Mouse (Mus musculus) right cerebral cortex, postnatal 10 days (tissue): ENCODE measurements around the gene Qpct.
"Not testable (repeated sequence)": the region's sequence is repeated elsewhere in the genome, so short reads cannot be mapped to it uniquely, and the experiment has no call there.

Experiments used
- DNase-seq, 2 experiments: peaks; one replicate each; pipeline ENCODE4 v3.0.0; 2021; ENCODE audit warnings: low spot score in 2 of 2

The Qpct gene

DNA sequence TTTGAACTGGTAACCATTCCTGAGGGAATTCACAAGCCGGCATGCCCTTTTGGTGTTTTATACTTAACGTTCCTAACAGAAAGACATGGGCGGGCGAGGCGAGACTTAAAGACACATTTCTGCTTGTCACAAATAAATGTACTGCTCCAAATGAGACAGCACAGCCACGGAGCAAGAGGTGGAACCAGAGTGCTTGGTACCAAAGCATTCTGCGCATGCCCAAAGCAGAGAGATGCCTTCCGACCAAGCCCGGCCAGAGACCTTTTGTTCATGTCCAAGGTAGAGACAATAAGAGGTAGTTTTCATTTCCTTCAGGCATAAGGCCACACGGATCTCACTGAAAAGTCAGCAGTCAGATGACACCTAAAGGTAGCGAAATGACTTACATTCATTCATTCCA lies 20.2 kb downstream of the Qpct start:
- DNase-seq: no peak

DNA sequence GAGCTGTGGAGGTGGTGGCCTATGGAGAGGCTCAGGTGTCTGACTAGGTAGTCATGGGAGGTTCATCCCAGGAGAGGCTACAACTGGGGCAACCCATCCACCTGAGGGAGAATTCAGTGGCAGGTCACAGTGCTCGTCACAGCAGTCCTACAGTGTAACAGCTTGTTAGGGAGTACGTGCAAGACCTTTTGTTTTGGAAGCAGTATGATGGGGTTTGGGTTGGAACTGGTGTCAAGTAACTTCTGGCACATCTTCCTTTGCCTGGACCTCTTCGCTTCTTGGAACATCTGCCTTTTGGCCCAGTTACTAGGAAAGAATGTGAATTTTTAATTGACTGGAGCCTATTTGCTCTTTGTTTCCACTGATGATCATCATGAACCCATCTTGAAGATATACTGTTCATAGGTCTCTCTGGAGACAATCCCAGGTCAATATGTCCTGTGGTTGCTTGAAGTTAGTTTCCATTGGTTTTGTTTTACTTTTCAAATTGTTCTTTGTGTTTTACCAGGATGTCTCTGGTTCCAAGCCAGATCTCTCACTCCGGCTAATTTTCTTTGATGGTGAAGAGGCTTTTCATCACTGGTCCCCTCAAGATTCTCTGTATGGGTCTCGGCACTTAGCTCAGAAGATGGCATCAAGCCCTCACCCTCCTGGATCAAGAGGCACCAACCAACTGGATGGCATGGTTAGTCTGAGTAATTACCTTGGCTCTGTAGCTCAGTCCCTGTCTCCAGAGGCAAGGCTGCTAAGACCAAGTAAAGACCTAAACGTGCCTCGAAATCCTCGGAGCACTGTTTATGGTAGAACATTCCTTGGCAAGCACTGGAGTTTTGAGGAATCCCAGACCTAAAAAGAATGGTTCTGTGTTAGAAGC lies 25.5 kb downstream of the Qpct start:
- DNase-seq: no peak

DNA sequence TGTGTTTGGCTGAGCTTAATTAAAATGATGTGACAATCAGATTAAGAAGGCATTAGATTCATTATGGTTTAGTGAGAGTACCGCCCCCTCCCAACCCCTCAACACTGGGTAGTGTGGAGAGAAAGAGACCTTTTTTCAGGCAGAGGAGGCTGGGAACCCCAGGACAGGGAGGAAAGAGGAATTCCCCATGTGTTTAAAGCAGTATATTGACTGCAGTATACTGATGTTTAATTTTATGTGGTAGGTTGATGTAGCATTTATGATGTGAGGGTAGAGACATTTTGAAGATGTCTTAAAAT lies 26.1 kb downstream of the Qpct start:
- no peak for DNase-seq

DNA sequence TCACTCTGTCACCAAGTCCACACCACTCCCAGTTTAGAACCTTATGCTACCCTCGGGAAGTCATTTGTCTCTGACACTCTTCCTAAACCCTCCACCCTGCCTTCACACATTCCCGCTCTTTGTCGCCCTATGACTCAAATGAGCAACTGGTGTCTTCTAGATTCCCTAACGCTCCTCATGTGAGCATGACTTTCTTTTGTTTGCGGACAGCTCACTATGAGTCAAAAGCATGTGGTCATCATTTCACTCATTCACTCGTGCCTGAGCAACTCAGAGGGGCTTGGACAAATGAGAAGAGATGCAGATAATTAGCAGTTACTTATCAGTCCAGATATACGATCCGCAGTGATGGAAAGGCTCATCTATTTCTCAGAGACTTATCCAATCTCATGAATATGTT lies 26.5 kb downstream of the Qpct start:
- no peak for DNase-seq

DNA sequence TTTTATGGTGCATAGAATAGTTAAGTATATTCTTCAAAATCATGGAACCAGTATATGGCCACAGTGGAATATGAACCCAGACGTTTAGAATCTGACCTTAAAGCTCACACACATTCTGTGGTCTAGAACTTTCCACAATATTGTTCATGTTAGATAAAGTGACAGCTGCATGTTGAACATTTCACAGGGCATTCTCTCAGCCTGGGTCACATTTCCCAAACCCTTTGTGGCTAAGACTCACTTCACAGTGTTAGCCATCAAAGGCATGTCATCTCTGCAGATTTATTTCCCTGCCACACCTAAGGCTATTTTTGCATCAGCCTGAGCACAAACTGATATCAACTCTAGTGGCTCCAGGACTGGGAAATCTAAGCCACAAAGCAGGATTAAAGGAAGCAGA lies 40.0 kb downstream of the Qpct start:
- no peak for DNase-seq

DNA sequence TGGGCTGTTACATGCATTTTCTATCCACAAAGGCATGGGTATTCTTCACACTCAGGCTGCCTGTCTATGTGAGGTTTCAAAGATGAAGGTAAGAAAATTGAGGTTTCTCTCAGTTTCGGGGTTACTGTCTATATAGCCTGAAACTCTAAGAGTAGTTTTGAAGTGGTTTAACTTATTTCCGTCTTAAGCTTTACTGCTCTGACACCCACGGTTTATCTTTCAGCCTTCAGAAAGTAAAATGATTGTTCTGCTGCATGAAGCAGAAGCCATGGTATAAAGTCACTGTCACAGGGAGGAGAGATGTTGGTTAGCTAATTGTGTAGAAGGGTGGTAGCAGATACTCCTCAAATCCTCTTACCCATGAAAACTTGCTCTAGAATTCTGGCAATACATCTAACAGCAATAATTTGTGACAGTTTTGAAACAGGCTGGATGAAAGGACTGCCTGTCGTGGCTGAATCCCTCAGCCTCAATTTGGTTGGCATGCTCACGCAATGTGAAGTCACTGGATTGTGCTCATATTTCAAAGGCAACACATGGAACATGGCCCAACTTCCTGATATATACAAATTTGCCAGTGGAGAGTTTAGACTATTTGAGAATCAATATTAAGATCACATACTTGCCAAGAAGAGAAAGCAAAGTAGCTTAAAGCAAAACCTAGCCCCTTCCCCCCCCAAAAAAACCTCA lies 41.7 kb downstream of the Qpct start:
- DNase-seq: no peak

DNA sequence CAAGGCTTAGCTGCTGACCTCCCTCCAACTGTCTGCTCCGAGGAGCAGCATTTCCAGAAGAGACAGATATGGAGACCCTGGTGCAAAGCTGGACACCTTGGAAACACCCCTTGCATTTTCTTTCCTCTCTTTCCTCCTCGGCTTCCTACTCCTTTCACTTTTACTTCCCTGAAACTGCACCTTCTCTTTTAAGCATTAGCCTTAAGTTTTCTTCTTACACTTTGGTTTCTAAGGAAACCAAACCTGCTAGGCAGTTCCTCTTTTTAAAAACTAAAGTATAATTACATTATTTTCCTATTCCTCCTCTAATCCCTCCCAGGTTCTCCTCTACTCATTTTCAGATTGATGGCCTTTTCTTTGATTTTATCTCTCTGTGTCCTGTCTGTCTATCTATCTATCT lies 43.9 kb downstream of the Qpct start:
- no peak for DNase-seq

DNA sequence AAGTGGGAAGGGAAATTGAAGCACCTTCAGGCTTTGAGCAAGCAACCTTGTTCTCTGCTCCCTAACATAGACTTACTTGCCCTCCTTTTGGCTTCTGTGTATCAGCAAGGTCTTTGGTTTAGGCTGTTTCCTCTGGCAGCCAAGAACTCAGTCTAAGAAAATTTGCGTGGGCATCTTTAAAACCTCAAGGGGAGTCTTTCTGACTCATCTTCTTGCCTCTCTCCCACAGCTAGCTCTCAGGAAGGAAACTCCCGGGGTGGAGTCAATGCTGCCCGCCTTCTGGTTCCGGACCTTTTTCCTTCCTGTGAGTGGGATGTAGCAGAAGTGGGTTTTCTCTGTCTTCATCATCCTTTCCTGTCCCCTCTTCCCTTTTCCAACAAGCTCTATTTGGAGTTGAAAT lies 48.2 kb downstream of the Qpct start:
- DNase-seq: no peak

DNA sequence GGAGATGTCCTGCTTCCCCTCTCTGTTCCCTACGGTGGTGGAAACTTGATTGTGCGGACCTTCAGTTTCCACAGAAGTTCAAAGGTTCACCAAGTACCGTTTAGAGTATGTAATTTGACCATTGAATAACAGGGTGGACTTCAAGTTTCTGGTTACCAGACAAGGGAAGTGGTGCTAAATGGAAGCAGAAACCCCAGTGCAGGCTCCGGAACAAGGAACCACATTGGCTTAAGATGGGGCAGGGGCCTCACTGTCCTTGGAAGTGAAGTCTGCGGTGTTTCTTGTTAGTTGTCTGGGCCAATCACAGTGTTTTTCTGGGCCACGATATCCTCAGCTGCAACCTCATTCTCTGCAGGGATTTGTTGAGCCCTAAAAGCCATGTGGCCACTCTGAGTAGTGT lies 56.5 kb downstream of the Qpct start:
- no peak for DNase-seq

DNA sequence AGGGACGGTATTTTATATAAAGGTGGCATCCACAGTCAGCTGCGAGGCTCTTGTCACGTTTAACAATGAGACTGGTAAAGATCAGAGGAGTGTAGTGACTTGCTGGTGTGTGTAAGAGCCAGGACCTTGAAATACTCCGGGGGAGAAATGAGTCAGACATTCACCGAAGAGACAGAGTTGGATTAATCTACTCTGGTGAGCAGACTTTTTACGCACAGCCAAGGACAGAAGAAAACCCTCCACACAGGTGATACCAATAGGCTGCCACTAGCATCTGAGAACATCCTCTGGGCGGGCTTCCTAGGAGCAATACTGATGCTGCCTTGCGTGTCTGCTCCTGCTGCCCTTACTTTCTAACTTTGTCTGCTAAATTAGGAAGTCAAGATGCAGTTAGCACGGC lies 57.9 kb downstream of the Qpct start:
- DNase-seq: no peak

DNA sequence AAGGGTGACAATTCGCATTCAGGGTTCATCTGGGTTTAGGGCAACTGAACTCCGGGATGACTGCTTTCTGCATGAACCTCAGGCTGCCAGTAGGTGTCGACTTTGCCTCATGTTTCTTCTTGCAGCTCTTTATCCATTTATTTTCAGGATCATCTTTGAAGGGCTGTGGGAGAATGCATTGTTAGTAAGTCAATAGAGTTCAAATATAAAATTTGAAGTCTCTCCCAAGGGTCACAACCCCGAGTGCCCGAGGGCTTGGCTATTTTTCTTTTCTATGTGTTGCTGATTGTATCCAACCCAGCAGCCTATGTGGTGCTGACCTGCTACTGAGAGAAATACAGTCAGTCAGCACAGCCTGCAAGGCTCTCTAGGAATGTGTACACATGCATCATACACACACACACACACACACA lies 59.2 kb downstream of the Qpct start:
- peak; percentile 46 to 64 for DNase-seq

DNA sequence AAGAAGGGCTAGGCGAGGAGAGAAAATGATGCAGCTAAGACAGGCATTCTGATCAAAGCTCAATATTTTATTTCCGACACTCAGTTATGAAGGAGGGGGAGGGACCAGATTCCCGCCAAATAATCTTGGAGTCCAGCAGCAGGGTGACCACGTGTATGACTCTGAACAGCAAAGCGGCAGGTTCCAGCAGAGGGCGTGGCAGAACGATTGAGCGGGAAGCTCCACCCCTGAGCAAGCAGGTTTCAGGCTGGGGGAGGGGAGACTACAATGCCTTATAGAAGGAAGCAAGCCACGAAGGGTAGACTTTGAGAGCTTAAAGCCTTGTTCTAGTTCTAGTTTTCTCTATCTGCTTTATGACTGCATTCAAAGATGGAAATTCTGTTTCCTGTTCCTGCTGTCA lies 63.5 kb downstream of the Qpct start:
- DNase-seq: not testable (repeated sequence)

DNA sequence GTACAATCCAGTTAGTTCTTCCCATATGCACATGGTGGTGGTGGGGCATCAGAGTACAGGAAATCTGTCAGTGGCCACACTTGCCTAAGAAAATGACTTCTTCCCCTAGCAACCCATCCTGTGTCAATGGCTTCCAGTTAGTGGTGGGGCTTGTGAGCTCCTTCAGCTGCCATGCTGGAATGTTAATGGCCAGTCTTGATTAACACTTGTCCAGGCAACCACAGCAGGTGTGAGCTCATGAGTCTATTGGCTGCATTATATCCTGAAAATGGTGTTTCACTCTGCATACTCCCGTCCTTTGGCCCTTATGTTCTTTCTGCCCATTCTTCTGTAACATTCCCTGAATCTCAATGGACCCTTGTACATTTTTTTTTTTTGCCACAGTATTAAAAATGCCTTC lies 67.4 kb downstream of the Qpct start:
- DNase-seq: no peak

DNA sequence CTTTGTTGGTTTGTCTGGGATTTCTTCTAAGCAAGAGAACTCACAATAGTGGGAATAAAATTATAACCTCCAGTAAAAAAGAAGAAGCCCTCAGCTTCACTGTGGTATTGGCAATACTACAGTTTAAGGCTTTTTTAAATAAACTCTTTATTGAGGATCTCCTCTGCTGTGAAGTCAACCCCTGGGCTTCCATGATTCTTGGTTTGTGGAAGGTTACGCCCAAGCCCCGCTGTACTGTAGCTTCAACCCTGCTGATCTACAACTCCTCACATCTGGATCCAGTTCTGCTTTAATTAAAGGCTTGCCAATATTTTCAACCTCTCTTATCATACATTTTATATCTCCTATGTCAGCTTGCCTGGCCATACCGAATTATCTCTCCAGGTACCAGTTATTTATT lies 68.6 kb downstream of the Qpct start:
- DNase-seq: no peak

DNA sequence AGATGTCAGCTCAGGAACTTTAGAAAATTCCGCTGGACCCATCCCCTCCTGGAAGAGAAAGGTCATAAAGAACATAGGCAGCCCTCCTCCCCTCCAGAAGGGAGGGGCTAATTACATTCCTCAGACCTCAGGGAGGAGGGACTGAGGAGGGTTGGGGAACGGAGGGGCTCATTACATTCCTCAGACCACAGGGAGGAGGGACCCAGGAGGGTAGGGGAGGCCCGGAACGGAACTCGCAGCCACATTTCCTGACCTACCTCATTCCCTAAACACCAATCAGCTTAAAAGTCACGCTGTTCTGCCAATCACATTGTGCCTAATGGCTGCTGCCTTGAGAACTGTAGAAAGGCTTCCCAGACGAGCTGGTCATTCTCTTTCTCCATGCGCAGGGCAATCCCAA lies 82.0 kb downstream of the Qpct start:
- DNase-seq: no peak

DNA sequence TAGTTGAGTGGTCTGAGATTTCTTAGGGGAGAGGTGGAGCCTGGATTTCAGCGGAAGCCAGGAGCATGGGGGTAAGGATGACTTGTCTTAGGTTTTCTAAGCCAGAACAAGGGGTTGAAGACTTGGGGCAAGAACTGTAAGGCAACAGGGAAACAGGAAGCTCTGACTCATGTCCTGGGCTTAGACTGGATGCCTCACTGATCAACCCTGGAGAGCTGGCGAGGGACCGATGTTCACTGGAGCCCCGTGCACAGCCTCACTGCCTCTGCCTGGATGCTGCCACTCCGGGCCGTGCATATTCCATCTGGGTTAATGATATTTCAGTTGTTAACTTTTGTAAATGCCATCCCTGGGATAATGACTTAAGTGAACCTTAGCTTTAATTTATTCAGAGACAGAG lies 84.1 kb downstream of the Qpct start:
- DNase-seq: no peak

DNA sequence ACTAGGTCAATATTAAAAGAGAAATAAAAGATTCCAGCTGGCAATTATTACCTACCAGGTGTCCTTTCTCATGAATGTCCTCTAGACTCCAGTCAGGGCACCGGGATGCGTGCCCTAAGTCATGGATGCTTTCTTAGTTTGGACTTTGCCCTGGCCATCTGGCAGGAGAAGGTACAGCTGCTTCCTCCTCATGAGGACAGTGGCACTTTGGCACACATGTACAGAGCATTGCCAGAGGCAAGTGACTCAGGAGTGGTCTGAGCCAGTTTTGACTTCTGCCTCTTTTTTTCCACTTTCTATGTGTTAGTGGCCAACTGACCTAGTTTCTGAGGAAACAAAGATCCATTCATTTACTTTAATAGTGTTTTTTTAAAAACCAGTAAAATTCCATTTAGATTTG lies 84.7 kb downstream of the Qpct start:
- no peak for DNase-seq
